Mouse (Mus musculus) hindbrain, embryonic 14.5 days (tissue): ENCODE data around the gene Srr. TPM values are rescaled to one million over a fixed set of nuclear protein-coding genes. Genes with fewer than 3 reads are reported as not detected.

ENCODE experiments used
- ATAC-seq: fragments of 200-750 bp; cut with Nextera tagmentation; 2 replicates; pipeline ENCODE4 v1.8.0; 2017; ENCODE audit warnings: moderate number of reproducible peaks, mild to moderate bottlenecking, moderate TSS enrichment, moderate library complexity; ENCODE audit not compliant: low FRiP score
- DNase-seq: peaks from one replicate; pipeline ENCODE4 v3.0.0-alpha.2; 2015; ENCODE audit warnings: low spot score
- H3K27ac ChIP-seq: fragments of 300-500 bp; sonication (generic); 2 replicates; pipeline ENCODE4 v1.5.1; 2014; ENCODE audit warnings: mild to moderate bottlenecking, moderate library complexity
- H3K27me3 ChIP-seq: fragments of 300-500 bp; sonication (generic); 2 replicates; pipeline ENCODE4 v1.6.1; 2014; ENCODE audit warnings: mild to moderate bottlenecking, low read length, mixed read lengths; ENCODE audit not compliant: control insufficient read depth, insufficient read depth
- H3K36me3 ChIP-seq: fragments of 300-500 bp; sonication (generic); replicated peaks from 2 replicates; pipeline ENCODE4 v1.6.1; 2014; ENCODE audit not compliant: control insufficient read depth, insufficient read depth
- H3K4me1 ChIP-seq: fragments of 300-500 bp; sonication (generic); replicated peaks from 2 replicates; pipeline ENCODE4 v1.6.1; 2014; ENCODE audit warnings: antibody characterized with exemption, low read length, mixed read lengths; ENCODE audit not compliant: control insufficient read depth, insufficient read depth
- H3K4me2 ChIP-seq: fragments of 300-500 bp; sonication (generic); replicated peaks from 2 replicates; pipeline ENCODE4 v1.6.1; 2014; ENCODE audit warnings: mild to moderate bottlenecking, moderate library complexity
- H3K4me3 ChIP-seq: fragments of 300-500 bp; sonication (generic); replicated peaks from 2 replicates; pipeline ENCODE4 v1.5.1; 2014; ENCODE audit warnings: mild to moderate bottlenecking, low read length
- H3K9ac ChIP-seq: fragments of 300-500 bp; sonication (generic); 2 replicates; pipeline ENCODE4 v1.6.1; 2014
- H3K9me3 ChIP-seq: fragments of 300-500 bp; sonication (generic); 2 replicates; pipeline ENCODE4 v1.6.1; 2016; ENCODE audit warnings: low read length; ENCODE audit not compliant: control insufficient read depth
- WGBS: fragments of 180-500 bp; shearing (Covaris S2); extraction: QIAGEN DNeasy Blood & Tissue Kit; methylation state at CpG from one replicate; pipeline ENCODE4 v1.1.7; 2014; 5-methylcytosine and 5-hydroxymethylcytosine counted together
- polyA plus RNA-seq: library from polyadenylated mRNA; unstranded; fragments of >200 nt; fragmentation: Nextera tagmentation; extraction: Ambion mirVana; gene quantifications from 2 replicates; pipeline ENCODE4 v1.2.1, GENCODE M21; 2014

Gene Srr
- polyA plus RNA-seq = 43.2 and 51.8 TPM in 2 replicates

DNA sequence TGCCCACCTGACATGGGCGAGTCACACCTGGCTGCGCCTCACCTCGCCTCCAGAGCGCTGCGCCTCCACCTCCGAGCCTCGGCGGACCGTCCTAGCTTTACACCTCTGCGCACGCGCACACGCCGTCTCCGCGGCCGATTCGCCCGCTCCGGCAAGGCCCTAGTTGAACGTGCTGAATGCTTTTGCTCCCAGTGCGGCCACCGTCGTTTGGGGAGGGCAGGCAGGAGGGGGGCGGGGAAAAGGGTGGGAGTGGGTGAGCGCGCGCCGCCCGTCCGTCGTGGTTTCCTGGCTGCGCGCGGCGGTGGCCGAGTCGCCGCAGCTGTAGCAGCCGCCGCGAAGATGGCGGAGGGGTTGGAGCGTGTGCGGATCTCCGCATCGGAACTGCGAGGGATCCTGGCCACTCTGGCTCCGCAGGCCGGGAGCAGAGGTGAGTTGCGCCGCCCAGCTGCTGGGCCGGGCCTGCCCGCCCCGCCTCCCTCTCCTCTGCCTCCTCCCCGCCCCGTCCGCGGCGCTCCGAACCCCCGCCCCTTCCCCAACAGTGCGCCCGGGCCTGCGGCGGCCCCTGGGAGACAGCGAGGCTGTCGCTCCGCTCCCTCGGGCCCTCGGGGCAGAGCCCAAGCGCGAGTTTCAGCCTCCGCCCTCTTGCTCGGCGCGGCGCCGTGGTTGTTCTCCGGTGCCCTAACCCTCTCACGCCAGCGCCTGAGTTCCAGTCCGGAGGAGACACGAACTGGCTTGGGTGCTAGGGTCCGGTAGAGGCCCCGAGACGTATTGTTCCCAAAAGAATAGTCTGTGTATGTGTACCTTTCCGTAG, at the start of gene Srr, which contains the start of gene Smg6:
Srr (minus strand) TSS at position 372 of the 811 bp plus-strand sequence.
Smg6 (plus strand) TSS at position 247 of the 811 bp plus-strand sequence.
- peak; percentile 96 for DNase-seq
- peaks cover 18% of the 10 kb centered on the region; the same call in 1 of the 2 replicates for H3K36me3 ChIP-seq
- under 1% methylated on average over 75 of the region's 88 CpGs for WGBS
- H3K4me1 ChIP-seq = peaks cover 19% of the 10 kb centered on the region
- no peaks in the 10 kb centered on the region for H3K9me3 ChIP-seq
- H3K4me2 ChIP-seq = peak within 1 kb of the TSS; percentile 60
- H3K27me3 ChIP-seq = no peaks in the 10 kb centered on the region
- peak within 1 kb of the TSS; percentile 81 for H3K9ac ChIP-seq
- peak; percentile 96 for ATAC-seq
- H3K27ac ChIP-seq = peak within 1 kb of the TSS; percentile 96
- peak within 1 kb of the TSS; percentile 72 for H3K4me3 ChIP-seq

DNA sequence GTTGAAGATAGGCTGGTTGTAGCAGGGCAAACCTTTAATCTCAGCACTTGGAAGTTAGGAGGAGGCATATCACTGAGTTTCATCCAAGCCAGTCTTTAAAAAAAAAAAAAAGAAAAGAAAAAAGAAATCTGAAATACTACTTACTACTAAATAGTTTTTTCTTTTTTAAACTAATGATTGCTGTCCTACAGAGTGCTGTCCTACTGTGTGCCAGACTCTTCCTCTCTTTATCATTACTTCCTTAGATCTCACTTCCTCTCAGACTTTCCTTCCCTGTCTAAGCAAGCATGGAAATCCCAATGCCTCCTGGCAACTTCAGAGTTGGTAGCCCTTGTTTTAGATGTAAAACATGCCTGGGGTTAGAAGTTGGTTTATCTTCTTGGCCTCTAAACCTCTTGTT, 48.9 kb upstream of the Srr start:
- no peak overlapping the region for H3K4me2 ChIP-seq
- DNase-seq (no peak), ATAC-seq (no peak)
- H3K4me3 ChIP-seq = no peak overlapping the region
- H3K36me3 ChIP-seq = peaks cover 6% of the 10 kb centered on the region
- H3K27me3 ChIP-seq = no peaks in the 10 kb centered on the region
- no peaks in the 10 kb centered on the region for H3K9me3 ChIP-seq
- no peak overlapping the region for H3K27ac ChIP-seq
- no peaks in the 10 kb centered on the region for H3K4me1 ChIP-seq
- no peak overlapping the region for H3K9ac ChIP-seq

DNA sequence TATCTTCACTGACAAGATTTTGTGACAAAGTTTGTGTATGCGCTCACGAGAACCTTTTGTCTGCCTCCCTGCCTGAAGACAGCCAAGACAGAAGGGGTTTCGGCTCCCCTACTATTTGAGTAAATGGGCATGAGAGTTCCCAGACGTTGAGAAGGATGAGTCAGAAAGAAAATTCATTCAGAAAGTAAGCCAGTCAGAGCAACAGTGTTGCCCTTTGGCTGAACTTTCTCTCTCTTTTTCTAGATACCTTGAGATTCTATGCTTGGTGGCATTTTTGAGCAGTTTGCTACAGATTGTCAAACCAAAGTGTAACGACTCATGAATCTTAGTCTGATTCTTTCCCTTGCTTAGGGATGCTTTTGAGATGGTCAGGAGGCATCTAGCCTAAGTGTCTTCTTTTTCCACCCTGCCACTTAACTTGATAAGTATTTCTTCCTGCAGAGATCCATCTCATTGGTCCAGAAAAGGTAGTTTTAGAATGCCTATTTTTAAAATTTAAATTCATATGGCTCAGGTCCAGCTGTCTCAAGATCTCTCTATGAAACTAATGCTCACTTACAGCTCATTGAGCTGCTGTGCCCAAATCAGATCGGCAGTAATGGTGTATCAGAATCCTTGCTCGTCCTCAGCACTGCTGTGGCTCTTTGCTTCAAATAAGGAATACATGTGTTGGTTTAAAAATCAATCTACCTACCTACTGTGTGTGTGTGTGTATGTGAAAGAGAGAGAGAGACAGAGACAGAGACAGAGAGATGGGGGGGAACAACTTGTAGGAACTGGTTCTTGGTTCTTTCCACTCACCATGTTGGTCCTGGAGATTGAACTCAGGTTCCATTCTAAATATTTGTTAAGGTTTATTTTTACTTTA, 47.8 kb upstream of the Srr start:
- H3K27ac ChIP-seq = no peak overlapping the region
- H3K36me3 ChIP-seq = peaks cover 6% of the 10 kb centered on the region
- ATAC-seq = no peak
- H3K27me3 ChIP-seq = no peaks in the 10 kb centered on the region
- no peak overlapping the region for H3K4me2 ChIP-seq
- no peak overlapping the region for H3K4me3 ChIP-seq
- H3K4me1 ChIP-seq = no peaks in the 10 kb centered on the region
- WGBS = 87% methylated on average over 7 of the region's 7 CpGs
- H3K9ac ChIP-seq = no peak overlapping the region
- no peaks in the 10 kb centered on the region for H3K9me3 ChIP-seq
- no peak for DNase-seq

DNA sequence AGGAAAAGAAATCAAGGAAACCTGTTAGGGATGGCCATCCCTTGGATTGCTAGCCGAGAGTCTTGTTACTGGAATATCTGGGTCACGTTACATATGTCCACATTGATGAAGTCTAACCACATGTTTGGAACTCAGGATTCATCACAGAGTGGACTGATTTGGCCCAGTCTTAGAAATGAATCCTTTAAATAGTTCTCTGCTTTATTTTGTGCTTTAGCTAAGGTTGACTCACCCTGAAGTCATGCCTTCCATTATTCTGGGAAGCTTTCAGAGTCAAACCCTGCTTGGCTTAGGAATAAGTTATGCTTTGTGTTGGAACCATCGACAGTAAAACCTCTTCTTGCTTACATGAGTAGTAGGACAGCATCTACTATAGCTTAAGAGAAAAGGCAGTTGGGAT, 39.8 kb upstream of the Srr start:
- H3K27me3 ChIP-seq = no peaks in the 10 kb centered on the region
- no peak overlapping the region for H3K27ac ChIP-seq
- no peaks in the 10 kb centered on the region for H3K9me3 ChIP-seq
- ATAC-seq (no peak), DNase-seq (no peak)
- no peak overlapping the region for H3K9ac ChIP-seq
- no peaks in the 10 kb centered on the region; the same call in 1 of the 2 replicates for H3K36me3 ChIP-seq
- H3K4me2 ChIP-seq = no peak overlapping the region
- no peak overlapping the region for H3K4me3 ChIP-seq
- 98% methylated on average over 3 of the region's 3 CpGs for WGBS
- H3K4me1 ChIP-seq = no peaks in the 10 kb centered on the region

DNA sequence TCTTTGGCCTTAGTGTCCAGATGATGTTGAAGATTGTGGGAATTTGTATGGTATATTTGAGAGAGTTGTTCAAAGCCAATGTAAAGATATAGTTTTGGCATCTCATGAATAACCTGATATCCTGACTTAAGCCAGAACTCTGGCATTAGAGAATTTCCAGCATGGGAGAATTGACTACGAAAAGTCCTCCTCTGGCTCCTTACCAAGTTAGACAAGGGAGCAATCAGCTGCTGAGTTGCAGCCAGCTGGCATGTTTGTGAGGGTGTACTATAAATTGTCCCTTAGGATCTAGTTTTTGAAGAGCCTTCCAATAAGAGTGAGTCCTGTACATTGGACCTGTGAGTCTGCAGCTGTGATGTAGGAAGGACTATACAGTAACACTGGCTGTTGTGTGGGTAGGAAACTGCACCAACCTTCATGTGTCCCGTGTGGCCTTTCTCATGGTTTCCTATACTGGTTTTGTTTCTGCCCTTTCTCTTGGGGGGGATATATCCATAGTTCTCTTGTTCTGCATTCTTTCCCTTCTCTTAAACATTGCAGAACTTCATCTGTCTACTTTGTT, 37.2 kb upstream of the Srr start:
- Histone ChIP-seq H3K9me3 (no peaks in the 10 kb centered on the region), H3K9ac (no peak overlapping the region), H3K4me2 (no peak overlapping the region), H3K36me3 (no peaks in the 10 kb centered on the region; the same call in 1 of the 2 replicates), H3K27me3 (no peaks in the 10 kb centered on the region), H3K4me3 (no peak overlapping the region), H3K4me1 (no peaks in the 10 kb centered on the region), H3K27ac (no peak overlapping the region)
- 68% methylated on average over 2 of the region's 2 CpGs for WGBS
- ATAC-seq = no peak
- DNase-seq = no peak

DNA sequence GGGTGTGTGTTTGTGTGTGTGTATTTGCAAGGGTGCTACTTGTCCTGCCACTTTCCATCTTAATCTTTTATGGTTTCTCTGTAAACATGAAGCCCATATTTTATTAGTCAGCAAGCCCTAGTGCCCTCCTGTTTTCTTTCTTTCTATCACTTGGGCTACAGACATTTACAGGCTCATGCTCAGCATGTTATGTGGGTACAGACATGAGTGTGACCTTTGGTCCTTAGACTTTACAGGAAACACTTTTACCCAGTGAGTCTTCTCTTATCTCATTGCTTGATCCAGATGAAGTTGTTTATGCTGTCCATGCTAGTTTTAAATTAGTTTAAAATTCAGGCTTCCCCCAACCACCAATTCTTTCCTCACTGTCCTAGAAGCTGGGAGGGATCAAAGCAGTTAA, 36.2 kb upstream of the Srr start:
- H3K4me3 ChIP-seq = no peak overlapping the region
- no peaks in the 10 kb centered on the region for H3K4me1 ChIP-seq
- no peak overlapping the region for H3K27ac ChIP-seq
- H3K36me3 ChIP-seq = peaks cover 8% of the 10 kb centered on the region; the same call in 1 of the 2 replicates
- no peaks in the 10 kb centered on the region for H3K9me3 ChIP-seq
- no peak overlapping the region for H3K9ac ChIP-seq
- no peak for DNase-seq
- no peak for ATAC-seq
- H3K27me3 ChIP-seq = no peaks in the 10 kb centered on the region
- no peak overlapping the region for H3K4me2 ChIP-seq

DNA sequence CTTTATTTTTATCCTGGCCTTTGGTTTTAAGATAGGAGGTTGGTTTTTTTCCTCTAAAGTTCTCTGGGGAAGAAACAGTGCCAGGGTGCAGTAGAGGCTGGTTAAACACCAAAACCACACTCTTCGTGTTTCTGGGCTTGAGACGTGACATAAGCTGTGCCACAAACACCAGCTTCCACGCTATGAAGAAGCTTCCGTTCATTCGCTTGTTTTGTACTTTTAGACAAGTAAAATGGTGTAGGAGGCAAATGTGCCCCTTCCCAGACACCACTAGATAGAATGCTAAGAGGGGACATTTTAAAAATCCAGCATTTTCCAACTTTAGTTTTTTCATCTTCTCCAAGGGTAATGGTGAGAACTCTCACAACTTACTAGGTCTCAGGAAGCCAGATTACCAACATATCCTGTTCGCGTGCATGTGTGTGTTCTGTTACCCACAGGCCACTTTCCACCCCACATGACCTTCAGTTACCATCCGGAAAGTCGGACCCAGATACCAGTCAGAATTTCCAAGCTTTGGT, 34.3 kb upstream of the Srr start:
- no peak overlapping the region for H3K27ac ChIP-seq
- H3K27me3 ChIP-seq = no peaks in the 10 kb centered on the region
- peaks cover 11% of the 10 kb centered on the region; the same call in 1 of the 2 replicates for H3K36me3 ChIP-seq
- 96% methylated on average over 9 of the region's 9 CpGs for WGBS
- no peak overlapping the region for H3K4me2 ChIP-seq
- no peak overlapping the region for H3K9ac ChIP-seq
- no peaks in the 10 kb centered on the region for H3K4me1 ChIP-seq
- H3K4me3 ChIP-seq = no peak overlapping the region
- DNase-seq = no peak
- H3K9me3 ChIP-seq = no peaks in the 10 kb centered on the region
- no peak for ATAC-seq

DNA sequence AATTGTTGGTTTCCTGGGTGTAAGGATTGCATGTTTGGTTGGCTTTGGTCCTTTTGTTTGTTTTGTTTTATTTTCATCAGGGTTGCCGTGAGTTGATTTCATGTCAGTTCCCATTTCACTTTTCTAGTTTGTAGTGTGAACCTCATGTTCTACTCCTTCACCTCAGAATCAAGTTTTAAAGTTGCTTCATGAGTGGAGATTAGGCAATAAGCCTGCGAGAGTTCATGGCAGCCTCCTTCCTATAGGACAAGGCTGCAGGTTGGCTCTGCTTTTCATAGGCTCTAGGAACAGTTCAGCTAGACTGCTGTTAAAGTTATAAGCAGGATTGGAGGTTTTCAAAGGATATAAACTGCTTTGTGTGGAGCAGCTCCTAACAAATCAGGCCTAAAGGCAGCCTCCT, 33.8 kb upstream of the Srr start:
- WGBS = 80% methylated on average over 2 of the region's 2 CpGs
- peaks cover 11% of the 10 kb centered on the region; the same call in 1 of the 2 replicates for H3K36me3 ChIP-seq
- no peak overlapping the region for H3K9ac ChIP-seq
- no peak overlapping the region for H3K27ac ChIP-seq
- no peaks in the 10 kb centered on the region for H3K9me3 ChIP-seq
- DNase-seq (no peak), ATAC-seq (no peak)
- H3K4me1 ChIP-seq = no peaks in the 10 kb centered on the region
- no peak overlapping the region for H3K4me3 ChIP-seq
- no peak overlapping the region for H3K4me2 ChIP-seq
- no peaks in the 10 kb centered on the region for H3K27me3 ChIP-seq

DNA sequence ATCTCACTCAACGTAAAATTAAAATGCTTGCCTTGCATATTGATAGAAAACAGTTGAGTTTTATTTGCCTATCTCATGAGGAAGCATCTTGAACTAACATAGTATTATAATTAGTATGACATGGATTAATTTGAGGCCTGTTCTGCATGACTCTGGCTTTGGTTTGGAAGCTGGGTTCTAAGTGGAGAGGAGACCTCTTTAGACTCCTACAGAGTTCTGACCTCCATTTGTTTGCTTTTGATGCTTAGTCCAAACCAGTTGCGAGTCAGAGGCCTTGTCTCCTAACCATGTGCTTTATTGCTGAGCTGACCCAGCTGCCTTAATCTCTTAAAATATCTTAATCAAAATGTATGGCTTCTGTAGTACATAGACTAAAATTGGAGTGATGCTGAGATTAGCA, 31.9 kb upstream of the Srr start:
- WGBS = 90% methylated on average over 2 of the region's 2 CpGs
- Histone ChIP-seq H3K4me3 (no peak overlapping the region), H3K4me1 (no peaks in the 10 kb centered on the region), H3K9ac (no peak overlapping the region), H3K36me3 (peaks cover 18% of the 10 kb centered on the region; the same call in 1 of the 2 replicates), H3K27me3 (no peaks in the 10 kb centered on the region), H3K9me3 (no peaks in the 10 kb centered on the region), H3K4me2 (no peak overlapping the region), H3K27ac (no peak overlapping the region)
- DNase-seq = no peak
- ATAC-seq = no peak
